10 mouse cellular contexts compared by ENCODE assay signal in genomic region chr5:66756821-66757705, GRCm38 (mm10). TPM values are rescaled to one million over a fixed set of nuclear protein-coding genes. Genes with fewer than 3 reads are reported as not detected.
DNase-seq lines count a peak whose midpoint lies in the region; ATAC-seq and TF ChIP-seq lines count a peak whose summit lies in the region.
"Had no signal": no experiment of that assay in that cellular context is flagged by ENCODE, and none has a peak within 500 bp of the region (broad histone marks: within the 10 kb centered on the region; RNA-seq: fewer than 3 reads in every experiment).

No protein-coding gene starts in this region.

- no peak overlapping the region for H3K9ac ChIP-seq in forebrain, embryonic 13.5 days
- H3K9ac ChIP-seq in midbrain, embryonic 15.5 days: no peak overlapping the region
- H3K9ac ChIP-seq: embryonic facial prominence, embryonic 13.5 days had no signal

- H3K27me3 ChIP-seq in forebrain, embryonic 13.5 days: no peaks in the 10 kb centered on the region
- H3K27me3 ChIP-seq in midbrain, embryonic 15.5 days (replicated peaks): no peaks in the 10 kb centered on the region
- H3K27me3 ChIP-seq: embryonic facial prominence, embryonic 13.5 days had no signal

- no peak for DNase-seq in gastrocnemius, adult 2 months
- DNase-seq in gastrocnemius, adult 18-20 months (ENCODE audit: low spot score): no peak
- DNase-seq in 416B (ENCODE audit: low read depth): peak; percentile 29
- no peak for DNase-seq in layer of hippocampus, adult 11-12 months (ENCODE audit: low spot score)
- no peak for DNase-seq in layer of hippocampus, adult 9-11 months
- DNase-seq: lung, adult 2 months had no signal

- H3K4me1 ChIP-seq in forebrain, embryonic 13.5 days: peaks cover 18% of the 10 kb centered on the region
- H3K4me1 ChIP-seq in midbrain, embryonic 15.5 days: peaks cover 18% of the 10 kb centered on the region

- no peak overlapping the region for H3K4me3 ChIP-seq in gastrocnemius, adult 2 months
- no peak overlapping the region for H3K4me3 ChIP-seq in forebrain, embryonic 13.5 days
- H3K4me3 ChIP-seq in midbrain, embryonic 15.5 days: no peak overlapping the region
- H3K4me3 ChIP-seq: embryonic facial prominence, embryonic 13.5 days had no signal

- no peaks in the 10 kb centered on the region for H3K36me3 ChIP-seq in forebrain, embryonic 13.5 days (ENCODE audit: poor library complexity, severe bottlenecking)
- no peaks in the 10 kb centered on the region for H3K36me3 ChIP-seq in midbrain, embryonic 15.5 days (replicated peaks)
- H3K36me3 ChIP-seq: embryonic facial prominence, embryonic 13.5 days had no signal

- peak; percentile 73 for ATAC-seq in forebrain, embryonic 13.5 days
- peak; percentile 89 for ATAC-seq in midbrain, embryonic 15.5 days (replicated peaks)
- no peak for ATAC-seq in erythroid progenitor cell, adult 5-6 weeks (replicated peaks; ENCODE audit: low FRiP score, poor library complexity, severe bottlenecking)

- no peaks in the 10 kb centered on the region for H3K9me3 ChIP-seq in forebrain, embryonic 13.5 days (replicated peaks)
- H3K9me3 ChIP-seq in midbrain, embryonic 15.5 days: no peaks in the 10 kb centered on the region
- H3K9me3 ChIP-seq: embryonic facial prominence, embryonic 13.5 days had no signal

- intact Hi-C loops in gastrocnemius, adult 2 months (cut with DNase I): no loop called here

- WGBS in forebrain, embryonic 13.5 days: 75% methylated on average over 10 of the region's 10 CpGs
- WGBS in midbrain, embryonic 15.5 days: 63% methylated on average over 10 of the region's 10 CpGs

- H3K4me2 ChIP-seq in forebrain, embryonic 13.5 days: no peak overlapping the region
- no peak overlapping the region for H3K4me2 ChIP-seq in midbrain, embryonic 15.5 days
- H3K4me2 ChIP-seq: embryonic facial prominence, embryonic 13.5 days had no signal

- no peak for TF ChIP-seq CTCF in gastrocnemius, adult 2 months (IDR thresholded peaks at IDR 0.05)

- peak overlapping the region; percentile 64 for H3K27ac ChIP-seq in gastrocnemius, adult 2 months
- H3K27ac ChIP-seq in forebrain, embryonic 13.5 days: no peak overlapping the region; the same call in 1 of the 2 replicates
- H3K27ac ChIP-seq in midbrain, embryonic 15.5 days: peak overlapping the region; percentile 55
- H3K27ac ChIP-seq: embryonic facial prominence, embryonic 13.5 days had no signal

RNA-seq across cellular contexts. Expression of gene Limch1, which starts 11.4 kb away (rescaled TPM):
- 100 to 1,000 TPM; 106 to 139 TPM for total RNA-seq in gastrocnemius, adult 2 months (2021)
- total RNA-seq in gastrocnemius, adult 18-20 months (2021): 100 to 1,000 TPM; 111 to 119 TPM
- polyA plus RNA-seq in forebrain, embryonic 13.5 days (2015; fragmentation: Nextera tagmentation; extraction: Ambion mirVana): 48.4 and 48.7 TPM in 2 replicates
- polyA plus RNA-seq in midbrain, embryonic 15.5 days (2015; fragmentation: Nextera tagmentation; extraction: Ambion mirVana): 47.6 and 51.1 TPM in 2 replicates
- not detected in 2 replicates for total RNA-seq in erythroid progenitor cell, adult 5-6 weeks (2015; ENCODE audit: low replicate concordance)
- total RNA-seq in erythroid progenitor cell, adult 5-6 weeks (2017; ENCODE audit: low replicate concordance): 0.39 TPM in 1 of 2 replicates, not detected in the other

Comparison
In these comparisons a context has a peak if more than half of its experiments do, and no peak if none do; other contexts are left out.
1. RNA of gene Limch1, which starts 11.4 kb away (total RNA-seq): 106 to 139 TPM in gastrocnemius, adult 2 months and 111 to 119 TPM in gastrocnemius, adult 18-20 months; 0.39 TPM in erythroid progenitor cell, adult 5-6 weeks; every median in the first group is over 10 times any median in the second.